In the genomic region with DNA sequence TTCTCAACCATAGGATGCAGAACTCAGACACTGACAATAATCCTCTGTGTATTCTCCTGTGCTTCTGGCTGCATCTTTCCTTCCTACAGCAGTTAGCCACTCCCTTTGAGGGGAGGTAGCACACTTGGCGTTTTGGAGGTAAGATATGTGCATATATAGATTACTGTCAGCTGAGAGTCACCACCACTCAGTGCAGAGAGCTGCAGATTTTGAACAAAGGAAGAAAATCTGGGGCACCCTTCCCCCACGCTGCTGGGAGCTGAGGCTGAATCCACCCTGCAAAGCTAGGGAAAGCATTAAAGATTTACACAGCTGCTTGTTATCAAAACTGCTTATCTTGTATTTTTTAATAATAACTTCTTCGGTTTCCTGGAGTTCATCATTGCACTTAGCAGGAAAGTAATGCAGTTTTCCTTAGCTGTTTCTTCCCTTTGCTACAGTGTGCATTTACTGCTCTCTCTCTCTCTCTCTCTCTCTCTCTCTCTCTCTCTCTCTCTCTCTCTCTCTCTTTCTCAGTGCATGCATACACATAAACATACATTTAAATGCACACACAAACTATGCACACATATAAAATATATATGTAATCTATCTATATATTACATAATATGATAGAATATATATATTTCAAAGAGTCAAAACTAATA, we compare ENCODE assay signal across 10 mouse cellular contexts.
DNase-seq lines count a peak whose midpoint lies in the region; ATAC-seq and TF ChIP-seq lines count a peak whose summit lies in the region.
"Had no signal": no experiment of that assay in that cellular context is flagged by ENCODE, and none has a peak within 500 bp of the region (broad histone marks: within the 10 kb centered on the region; RNA-seq: fewer than 3 reads in every experiment).

No protein-coding gene starts in this region.

- WGBS in midbrain, embryonic 11.5 days: 34% methylated on average over 3 of the region's 3 CpGs
- WGBS in midbrain, embryonic 10.5 days: 40% methylated on average over 3 of the region's 3 CpGs
- WGBS in hindbrain, embryonic 12.5 days: 48% methylated on average over 3 of the region's 3 CpGs
- WGBS in midbrain, embryonic 15.5 days: 19% methylated on average over 3 of the region's 3 CpGs
- WGBS in thymus, adult 2 months: 50% methylated on average over 3 of the region's 3 CpGs

- no peak overlapping the region for H3K9ac ChIP-seq in midbrain, embryonic 11.5 days (ENCODE audit: low read length)
- H3K9ac ChIP-seq in hindbrain, embryonic 12.5 days: no peak overlapping the region
- no peak overlapping the region for H3K9ac ChIP-seq in midbrain, embryonic 15.5 days
- H3K9ac ChIP-seq: liver, embryonic 15.5 days had no signal

- no peak for DNase-seq in midbrain, embryonic 11.5 days (ENCODE audit: low spot score, missing footprints)
- DNase-seq in midbrain, embryonic 10.5 days (ENCODE audit: low spot score): no peak
- no peak for DNase-seq in thymus, adult 18-20 months
- no peak for DNase-seq in gastrocnemius, postnatal 36 days
- DNase-seq in kidney, adult 11 months: no peak
- no peak for DNase-seq in thymus, adult 2 months

- TF ChIP-seq CTCF in thymus, adult 2 months (IDR thresholded peaks at IDR 0.05; ENCODE audit: borderline replicate concordance, control insufficient read depth, extremely low read depth, insufficient read depth, low read length, poor library complexity): no peak

- H3K27ac ChIP-seq in midbrain, embryonic 11.5 days (ENCODE audit: low read depth, low read length): no peak overlapping the region
- no peak overlapping the region for H3K27ac ChIP-seq in midbrain, embryonic 10.5 days (replicated peaks)
- peak overlapping the region; percentile 7; the same call in 1 of the 2 replicates for H3K27ac ChIP-seq in hindbrain, embryonic 12.5 days
- H3K27ac ChIP-seq in midbrain, embryonic 15.5 days: peak overlapping the region; percentile 78
- no peak overlapping the region for H3K27ac ChIP-seq in thymus, adult 2 months (ENCODE audit: control insufficient read depth, insufficient read depth, low read length)
- H3K27ac ChIP-seq: kidney, postnatal 0 days; liver, embryonic 15.5 days had no signal

- no peak for TF ChIP-seq POLR2A in thymus, adult 2 months (IDR thresholded peaks at IDR 0.05; ENCODE audit: control insufficient read depth, extremely low read depth, insufficient read depth, low read length, poor library complexity)

- H3K27me3 ChIP-seq in midbrain, embryonic 11.5 days (ENCODE audit: control insufficient read depth, insufficient read depth, low read length): no peaks in the 10 kb centered on the region
- no peaks in the 10 kb centered on the region for H3K27me3 ChIP-seq in midbrain, embryonic 10.5 days (ENCODE audit: low read depth, poor library complexity, severe bottlenecking)
- H3K27me3 ChIP-seq in hindbrain, embryonic 12.5 days: no peaks in the 10 kb centered on the region
- no peaks in the 10 kb centered on the region for H3K27me3 ChIP-seq in midbrain, embryonic 15.5 days (replicated peaks)
- no peaks in the 10 kb centered on the region for H3K27me3 ChIP-seq in thymus, adult 2 months (ENCODE audit: control insufficient read depth, insufficient read depth, low read length)
- H3K27me3 ChIP-seq: liver, embryonic 15.5 days had no signal

- H3K4me1 ChIP-seq in midbrain, embryonic 11.5 days (ENCODE audit: control insufficient read depth, insufficient read depth, low read length): no peaks in the 10 kb centered on the region
- H3K4me1 ChIP-seq in midbrain, embryonic 10.5 days: peaks cover 3% of the 10 kb centered on the region; the same call in 1 of the 2 replicates
- H3K4me1 ChIP-seq in hindbrain, embryonic 12.5 days: no peaks in the 10 kb centered on the region
- H3K4me1 ChIP-seq in midbrain, embryonic 15.5 days: peaks cover 14% of the 10 kb centered on the region
- H3K4me1 ChIP-seq in thymus, adult 2 months (replicated peaks; ENCODE audit: control insufficient read depth, insufficient read depth, low read length): no peaks in the 10 kb centered on the region
- H3K4me1 ChIP-seq: liver, embryonic 15.5 days had no signal

- peak; percentile 88 for ATAC-seq in midbrain, embryonic 11.5 days (ENCODE audit: low FRiP score)
- peak; percentile 67 for ATAC-seq in hindbrain, embryonic 12.5 days (ENCODE audit: low FRiP score)
- ATAC-seq in midbrain, embryonic 15.5 days (replicated peaks): peak; percentile 97

- no peaks in the 10 kb centered on the region for H3K36me3 ChIP-seq in midbrain, embryonic 11.5 days (ENCODE audit: control insufficient read depth, insufficient read depth, low read length)
- H3K36me3 ChIP-seq in midbrain, embryonic 10.5 days: no peaks in the 10 kb centered on the region
- H3K36me3 ChIP-seq in hindbrain, embryonic 12.5 days: no peaks in the 10 kb centered on the region
- no peaks in the 10 kb centered on the region for H3K36me3 ChIP-seq in midbrain, embryonic 15.5 days (replicated peaks)
- H3K36me3 ChIP-seq in thymus, adult 2 months (ENCODE audit: control insufficient read depth, insufficient read depth, low read length): no peaks in the 10 kb centered on the region
- H3K36me3 ChIP-seq: liver, embryonic 15.5 days had no signal

- no peak overlapping the region for H3K4me3 ChIP-seq in midbrain, embryonic 11.5 days (ENCODE audit: low read depth, low read length)
- H3K4me3 ChIP-seq in midbrain, embryonic 10.5 days: no peak overlapping the region
- H3K4me3 ChIP-seq in hindbrain, embryonic 12.5 days: no peak overlapping the region
- no peak overlapping the region for H3K4me3 ChIP-seq in midbrain, embryonic 15.5 days
- H3K4me3 ChIP-seq in thymus, adult 2 months (ENCODE audit: control insufficient read depth, insufficient read depth, low read length): no peak overlapping the region
- H3K4me3 ChIP-seq: liver, embryonic 15.5 days had no signal

- H3K9me3 ChIP-seq in midbrain, embryonic 11.5 days (ENCODE audit: control insufficient read depth, low read length): no peaks in the 10 kb centered on the region
- H3K9me3 ChIP-seq in midbrain, embryonic 10.5 days (replicated peaks): no peaks in the 10 kb centered on the region
- no peaks in the 10 kb centered on the region for H3K9me3 ChIP-seq in hindbrain, embryonic 12.5 days (replicated peaks)
- H3K9me3 ChIP-seq in midbrain, embryonic 15.5 days: no peaks in the 10 kb centered on the region
- H3K9me3 ChIP-seq: liver, embryonic 15.5 days had no signal

- intact Hi-C loops in gastrocnemius, postnatal 36 days (cut with DNase I): no loop called here

- H3K4me2 ChIP-seq in midbrain, embryonic 11.5 days: no peak overlapping the region
- H3K4me2 ChIP-seq in hindbrain, embryonic 12.5 days (replicated peaks): no peak overlapping the region
- no peak overlapping the region for H3K4me2 ChIP-seq in midbrain, embryonic 15.5 days
- H3K4me2 ChIP-seq: liver, embryonic 15.5 days had no signal

Comparison
In these comparisons a context has a peak if more than half of its experiments do, and no peak if none do; other contexts are left out.
1. H3K27ac ChIP-seq: peak in hindbrain, embryonic 12.5 days (single experiment) and midbrain, embryonic 15.5 days (single experiment); none in midbrain, embryonic 11.5 days (single experiment), midbrain, embryonic 10.5 days (single experiment) and thymus, adult 2 months (single experiment).
2. Peak in every context shown above with its lines, with median percentiles within 50 percentile points of each other: ATAC-seq.